Mouse (Mus musculus): Measurements from ENCODE around the gene Ptgis.

DNA sequence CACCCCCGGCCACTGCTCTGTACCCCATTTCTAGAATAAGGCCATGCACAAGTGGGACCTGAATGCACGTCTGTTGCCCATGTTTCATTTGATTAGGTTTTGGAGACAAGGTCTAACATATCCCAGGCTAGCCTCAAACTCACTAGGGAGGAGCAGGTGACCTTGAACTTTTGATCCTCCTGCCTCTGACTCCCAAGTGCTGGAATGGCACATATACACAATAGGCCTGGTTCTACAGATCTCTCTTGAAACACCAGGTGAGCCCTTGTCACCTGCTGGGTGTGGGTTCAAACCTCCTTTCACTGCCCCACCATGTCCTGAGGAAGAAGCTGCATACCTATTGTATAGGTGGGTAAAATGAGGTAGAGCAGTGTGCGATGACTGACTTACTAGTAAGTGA is 28.3 kb downstream of the Ptgis start:
- no peak for TF ChIP-seq CTCF (IDR thresholded peaks at IDR 0.05; ENCODE audit: extremely low read depth, insufficient read length, insufficient replicate concordance, low read depth, low read length)
- TF ChIP-seq POLR2A (IDR thresholded peaks at IDR 0.05; ENCODE audit: low read depth, low read length), result no peak
